Mouse (Mus musculus): ENCODE data around the gene Casz1.

DNA sequence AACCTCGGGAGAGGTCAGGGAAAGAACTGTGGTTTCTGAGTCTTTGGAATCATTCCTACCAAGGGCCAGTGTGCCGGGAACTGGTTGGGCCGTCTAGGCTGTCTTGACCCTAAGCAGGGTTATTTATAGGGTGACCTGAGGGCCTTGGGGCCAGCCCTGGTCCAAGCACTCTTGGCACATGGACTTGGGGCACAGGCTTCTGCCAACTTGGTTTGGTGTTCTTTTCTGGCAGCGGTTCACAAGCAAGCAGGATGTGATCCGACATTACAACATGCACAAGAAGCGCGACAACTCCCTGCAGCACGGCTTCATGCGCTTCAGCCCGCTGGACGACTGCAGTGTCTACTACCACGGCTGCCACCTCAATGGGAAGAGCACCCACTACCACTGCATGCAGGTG lies 132.5 kb downstream of the Casz1 start:
- TF ChIP-seq POLR2A (IDR thresholded peaks at IDR 0.05; ENCODE audit: low read depth, low read length) (no peak), CTCF (IDR thresholded peaks at IDR 0.05; ENCODE audit: extremely low read depth, insufficient read length, insufficient replicate concordance, low read depth, low read length) (no peak)

All from small intestine, adult 2 months (tissue).